Mouse (Mus musculus) induced T-regulatory cell, adult 2 months (primary cell): ENCODE measurements around the gene Asns.
"Not testable (repeated sequence)": the region's sequence is repeated elsewhere in the genome, so short reads cannot be mapped to it uniquely, and the experiment has no call there.

Experiments
- DNase-seq: peaks from one replicate; pipeline ENCODE4 v3.0.0-alpha.2; 2012; ENCODE audit warnings: low read depth

The Asns gene

GRCm38 (mm10) chr6:7676194-7676901 lies 16.7 kb downstream of the Asns start:
- DNase-seq = no peak

GRCm38 (mm10) chr6:7672438-7673253 lies 20.4 kb downstream of the Asns start:
- no peak for DNase-seq

- no peak for DNase-seq
Observed at GRCm38 (mm10) chr6:7671429-7671828, 21.6 kb downstream of the Asns start.

GRCm38 (mm10) chr6:7670588-7670987 lies 22.5 kb downstream of the Asns start:
- DNase-seq = no peak

- no peak for DNase-seq
Observed at GRCm38 (mm10) chr6:7669721-7670120, 23.3 kb downstream of the Asns start.

- DNase-seq = no peak
Observed at GRCm38 (mm10) chr6:7668332-7668731, 24.7 kb downstream of the Asns start.

GRCm38 (mm10) chr6:7665902-7666301 lies 27.2 kb downstream of the Asns start:
- DNase-seq = not testable (repeated sequence)

- DNase-seq = no peak
Observed at GRCm38 (mm10) chr6:7661455-7661854, 31.6 kb downstream of the Asns start.

- DNase-seq = peak; percentile 43
Observed at GRCm38 (mm10) chr6:7660377-7661080, 32.5 kb downstream of the Asns start.

- DNase-seq = no peak
Observed at GRCm38 (mm10) chr6:7656601-7657000, 36.5 kb downstream of the Asns start.

GRCm38 (mm10) chr6:7648458-7648857 lies 44.6 kb downstream of the Asns start:
- no peak for DNase-seq
